Mouse (Mus musculus) adrenal gland, postnatal 25 days (tissue): ENCODE measurements around the gene Nfat5. TPM values are rescaled to one million over a fixed set of nuclear protein-coding genes. Genes with fewer than 3 reads are reported as not detected.

Experiments used
- DNase-seq: peaks from one replicate; pipeline ENCODE4 v3.0.0; 2021; ENCODE audit warnings: mixed read lengths
- total RNA-seq: library from RNA; stranded (reverse); gene quantifications from 2 replicates; pipeline ENCODE4 v1.2.3, GENCODE M21; 2021

The Nfat5 gene
- total RNA-seq, 1 experiment from 2014 or later = 180 TPM

- DNase-seq = peak; percentile 5
Measured at GRCm38 (mm10) chr8:107292119-107292927, 947 bp upstream of the Nfat5 start.

GRCm38 (mm10) chr8:107293641-107294628 is 665 bp downstream of the Nfat5 start:
- peak; percentile 73 for DNase-seq

DNA sequence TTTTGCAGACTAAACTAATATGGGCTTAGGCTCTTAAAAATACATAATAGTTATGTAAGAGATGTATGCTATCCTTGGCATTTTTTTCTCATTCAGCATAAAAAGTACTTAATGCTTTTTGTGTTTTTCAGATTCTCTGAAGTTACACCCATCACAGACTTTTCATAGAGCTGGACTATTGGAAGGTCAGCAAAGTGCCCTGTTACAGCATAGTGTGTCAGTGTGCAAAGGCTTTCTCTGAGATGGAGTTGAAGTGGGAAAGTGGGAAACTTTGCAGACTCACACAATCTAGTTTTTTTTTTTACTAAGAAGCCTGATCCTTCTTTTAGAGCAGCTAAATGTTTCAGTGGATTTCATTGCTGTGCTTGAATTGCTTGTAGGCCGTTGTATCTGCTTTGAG is 2.2 kb downstream of the Nfat5 start:
- DNase-seq = no peak

GRCm38 (mm10) chr8:107311876-107312275 is 18.6 kb downstream of the Nfat5 start:
- DNase-seq = no peak

DNA sequence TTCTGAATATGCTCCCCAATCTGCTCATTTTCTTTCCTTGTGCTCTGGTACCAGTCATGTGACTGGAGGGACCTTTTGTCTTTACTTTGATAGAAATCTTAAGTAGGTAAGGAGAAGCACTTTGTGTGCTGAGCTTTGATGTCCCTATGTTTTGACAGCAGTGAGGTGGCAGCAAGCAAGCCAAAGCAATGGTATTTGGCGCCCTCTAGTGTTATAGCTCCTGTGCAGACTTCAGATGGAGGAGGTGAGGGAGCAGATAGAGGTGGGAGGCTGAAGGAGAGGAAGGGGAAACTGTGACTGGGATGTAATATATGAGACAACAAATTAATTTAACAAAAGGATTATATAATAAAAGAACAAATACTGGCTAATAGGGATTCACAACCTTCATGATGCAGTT is 30.9 kb downstream of the Nfat5 start:
- DNase-seq = peak; percentile 55

DNA sequence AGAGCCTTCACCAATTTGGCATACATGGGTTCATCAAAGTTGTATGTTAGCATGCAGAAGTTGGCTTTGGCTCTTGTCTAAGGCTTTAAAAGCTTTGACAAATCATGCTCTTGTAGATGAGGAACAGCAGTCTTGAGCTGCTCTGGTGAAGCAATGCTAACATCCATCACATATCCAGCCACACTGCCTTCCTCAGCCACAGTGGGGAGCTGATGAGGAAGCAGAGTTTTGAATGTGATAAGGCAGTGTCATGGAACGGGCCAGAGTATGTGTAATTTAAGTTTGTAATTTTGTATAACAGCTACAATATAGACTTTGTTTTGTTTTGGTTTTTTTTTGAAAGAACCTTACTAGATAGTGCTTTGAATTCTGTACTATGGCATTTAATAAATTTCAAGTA is 36.3 kb downstream of the Nfat5 start:
- DNase-seq = no peak

GRCm38 (mm10) chr8:107336480-107336879 is 43.2 kb downstream of the Nfat5 start:
- no peak for DNase-seq

DNA sequence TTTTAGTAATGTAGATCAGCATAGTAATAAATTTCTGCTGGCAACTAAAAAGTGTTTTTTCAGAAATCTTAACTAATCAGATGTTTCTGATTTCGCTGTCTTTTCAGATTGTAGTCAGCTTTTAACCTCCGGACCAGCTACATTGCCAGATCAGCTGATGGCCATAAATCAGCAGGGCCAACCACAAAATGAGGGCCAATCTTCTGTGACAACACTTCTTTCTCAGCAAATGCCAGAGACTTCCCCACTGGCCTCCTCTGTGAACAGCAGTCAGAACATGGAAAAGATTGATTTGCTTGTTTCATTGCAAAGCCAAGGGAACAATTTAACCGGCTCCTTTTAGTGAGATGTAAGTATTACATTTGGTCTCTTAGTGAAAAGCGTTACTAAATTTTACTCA is 77.0 kb downstream of the Nfat5 start:
- DNase-seq = peak; percentile 27

GRCm38 (mm10) chr8:107377346-107377745 is 84.1 kb downstream of the Nfat5 start:
- no peak for DNase-seq

GRCm38 (mm10) chr8:107380734-107381133 is 87.5 kb downstream of the Nfat5 start:
- DNase-seq = no peak

DNA sequence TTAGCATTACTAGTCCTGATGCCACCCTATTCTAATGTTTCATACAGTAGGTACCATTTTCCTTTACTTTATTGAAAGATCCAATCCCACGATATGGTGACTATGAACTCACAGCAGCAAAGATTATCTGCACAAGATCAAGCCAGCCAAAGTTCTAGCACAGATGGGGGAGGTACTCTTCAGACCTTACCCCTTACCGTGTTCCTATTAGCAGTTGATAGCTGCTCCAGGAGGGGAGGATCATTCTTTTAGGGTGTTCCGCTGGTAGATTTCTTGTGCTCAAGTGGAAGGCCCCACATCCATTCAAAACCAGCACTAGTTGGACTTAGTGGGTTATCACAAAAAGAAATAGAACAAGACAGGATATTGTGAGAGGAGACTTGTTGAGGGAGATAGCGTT is 88.4 kb downstream of the Nfat5 start:
- no peak for DNase-seq

DNA sequence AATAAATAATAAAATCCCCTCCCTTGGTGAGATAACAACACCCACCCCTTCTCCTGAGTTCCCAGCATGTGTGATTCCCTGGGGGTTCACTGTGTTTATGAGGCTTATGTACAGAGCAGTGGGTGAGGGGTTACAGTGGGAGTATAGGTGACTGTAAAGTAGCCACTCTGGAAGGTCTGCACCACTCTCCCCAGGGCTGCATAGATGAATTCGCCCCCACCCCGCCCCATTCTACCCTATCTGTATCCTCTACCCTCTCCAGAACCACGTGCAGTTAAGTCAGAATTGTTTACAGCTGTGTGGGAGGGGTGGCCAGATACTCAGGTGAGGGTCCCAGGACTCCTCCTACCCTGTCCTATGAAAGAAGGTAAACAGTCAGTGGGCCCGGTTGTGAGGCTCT is 89.6 kb downstream of the Nfat5 start:
- DNase-seq = no peak

- no peak for DNase-seq
Measured at GRCm38 (mm10) chr8:107384651-107385050, 91.4 kb downstream of the Nfat5 start.

DNA sequence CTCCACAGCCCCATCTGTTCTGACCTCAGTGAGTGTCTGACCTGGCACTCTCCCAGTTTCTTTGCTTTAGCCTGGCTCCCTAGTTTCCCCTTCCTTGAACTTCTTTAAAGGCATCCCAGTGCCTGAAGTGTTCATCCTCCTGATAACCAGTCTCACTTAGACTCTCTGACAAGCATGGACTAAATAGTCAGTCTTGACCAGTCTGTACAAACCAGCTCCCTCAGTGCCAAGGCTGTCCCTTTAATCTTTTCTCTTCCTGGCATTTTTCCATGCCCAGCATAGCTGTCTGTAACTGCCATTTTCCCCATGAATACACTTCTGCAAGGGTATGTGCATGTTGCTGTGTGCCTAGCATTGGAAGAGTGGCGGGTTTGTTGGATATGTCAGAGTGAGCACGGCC is 91.8 kb downstream of the Nfat5 start:
- DNase-seq = no peak

- DNase-seq = no peak
Measured at GRCm38 (mm10) chr8:107386171-107386570, 92.9 kb downstream of the Nfat5 start.

DNA sequence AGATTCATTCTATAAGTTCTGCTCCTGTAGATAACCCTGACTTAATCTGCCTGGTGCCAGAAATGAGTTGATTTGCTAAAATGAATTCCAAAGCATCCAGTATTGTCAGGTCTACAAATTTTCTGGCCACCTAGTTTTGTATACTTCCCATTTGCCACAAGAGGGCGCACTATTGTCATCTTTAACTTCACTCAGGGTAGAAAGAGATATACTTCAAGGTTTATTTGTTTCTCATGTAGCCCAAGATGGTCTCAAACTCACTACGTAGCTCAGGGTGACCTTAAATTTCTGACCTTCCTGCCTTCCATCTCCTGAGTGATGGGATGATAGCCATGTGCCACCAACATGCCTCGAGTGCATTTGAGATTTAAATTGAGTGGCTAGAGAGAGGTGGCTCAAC is 93.4 kb downstream of the Nfat5 start:
- DNase-seq = no peak

DNA sequence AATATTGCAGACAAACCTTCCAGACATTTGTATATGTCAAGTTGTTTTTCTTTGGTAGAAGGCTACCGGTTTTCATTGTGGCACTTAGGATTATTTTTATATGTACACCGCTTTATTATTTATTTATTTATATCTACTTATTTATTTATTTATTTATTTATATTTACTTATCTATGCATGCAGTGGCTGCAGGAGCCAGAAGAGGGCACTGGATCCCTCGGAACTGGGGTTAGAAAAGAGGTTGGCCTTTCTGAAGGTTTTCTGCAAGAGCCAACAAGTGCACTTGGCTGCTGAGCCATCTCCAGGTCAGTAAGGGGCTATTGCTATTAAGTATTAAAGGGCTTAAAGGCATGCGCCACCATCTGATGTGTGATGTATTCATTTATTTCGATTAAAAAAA is 94.6 kb downstream of the Nfat5 start:
- DNase-seq = peak; percentile 55

DNA sequence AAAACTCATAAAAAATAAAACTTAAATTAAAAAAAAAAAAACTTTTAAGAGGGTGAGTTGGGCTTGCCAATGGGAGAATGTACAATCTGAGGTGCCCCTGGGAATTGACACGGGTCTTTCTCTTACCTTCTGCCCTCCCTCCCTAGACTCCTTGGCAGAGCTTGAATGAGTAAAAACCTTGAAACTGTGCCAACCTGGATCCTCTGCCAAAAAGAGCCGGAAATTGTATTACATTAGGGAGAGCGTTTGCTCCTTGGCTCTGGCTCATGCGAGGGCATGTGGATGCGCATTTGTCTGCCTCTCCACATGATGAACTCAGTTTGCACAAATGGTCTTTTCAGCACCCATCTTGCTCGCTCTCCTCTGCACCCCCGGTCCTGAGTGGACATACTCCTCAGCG is 96.3 kb downstream of the Nfat5 start:
- DNase-seq = peak; percentile 80

DNA sequence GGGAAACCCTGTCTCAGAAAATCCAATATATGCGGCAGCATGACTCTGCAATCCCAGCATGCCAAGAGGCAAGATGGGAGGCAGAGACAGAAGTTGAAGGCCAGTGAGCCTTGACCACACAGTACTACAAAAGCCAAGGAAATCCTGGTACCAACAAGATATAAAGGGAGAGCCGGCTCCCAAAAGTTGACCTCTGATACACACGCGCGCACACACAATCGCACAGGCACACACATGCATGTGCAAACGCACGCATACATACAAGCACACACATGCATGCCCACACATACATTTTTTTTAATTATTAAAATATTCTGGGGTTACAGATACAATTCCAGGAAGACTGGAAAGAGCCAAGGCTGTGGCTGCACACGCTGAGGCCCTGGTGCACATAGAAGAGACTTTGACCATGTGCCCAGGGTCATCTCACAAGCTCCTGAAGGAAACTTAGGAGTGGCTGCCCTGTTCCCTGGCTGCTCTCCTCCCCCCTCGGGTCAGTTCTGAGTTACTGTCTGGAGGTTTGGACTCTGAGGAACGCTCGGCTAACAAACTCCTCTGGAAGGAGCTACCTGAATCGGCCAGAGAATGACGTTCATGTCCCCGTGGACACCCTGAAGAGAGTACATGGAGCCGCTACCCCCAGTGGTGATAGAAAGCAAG is 97.3 kb downstream of the Nfat5 start:
- no peak for DNase-seq

DNA sequence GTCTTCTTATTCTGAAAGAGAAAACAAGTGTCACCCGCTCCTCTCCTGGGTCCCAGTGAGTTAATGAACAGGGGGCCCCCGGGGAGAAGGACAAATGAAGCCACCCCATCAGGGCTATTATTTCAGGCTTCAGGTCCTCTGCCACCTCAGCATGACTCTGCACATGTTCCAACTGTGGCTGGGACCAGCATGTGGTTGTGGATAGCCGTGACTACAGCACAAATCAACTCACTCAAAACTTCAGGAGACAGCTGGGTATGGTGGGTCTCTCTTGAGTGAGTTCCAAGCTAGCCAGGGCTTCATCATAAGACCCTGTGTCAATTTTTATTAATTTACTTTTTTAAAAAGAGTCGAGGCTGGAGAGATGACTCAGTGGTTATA is 97.9 kb downstream of the Nfat5 start:
- no peak for DNase-seq

- no peak for DNase-seq
Measured at GRCm38 (mm10) chr8:107395397-107395796, 102.1 kb downstream of the Nfat5 start.

GRCm38 (mm10) chr8:107396106-107396670 is 102.9 kb downstream of the Nfat5 start:
- DNase-seq = no peak
